Mouse (Mus musculus) gastrocnemius, adult 18-20 months (tissue): ENCODE results near the gene Fxyd5. TPM values are rescaled to one million over a fixed set of nuclear protein-coding genes. Genes with fewer than 3 reads are reported as not detected.
A peak's percentile ranks its signal among the peaks of the same experiment; 100 is the strongest.

Experiments
- DNase-seq: peaks from one replicate; pipeline ENCODE4 v3.0.0; 2021; ENCODE audit warnings: low spot score
- total RNA-seq, 2 experiments: library from RNA; stranded (reverse); gene quantifications; 2 replicates each; pipeline ENCODE4 v1.2.3; 2021

Gene Fxyd5
- total RNA-seq, 2 experiments from 2014 or later = 7.6 to 13.4 TPM

DNA sequence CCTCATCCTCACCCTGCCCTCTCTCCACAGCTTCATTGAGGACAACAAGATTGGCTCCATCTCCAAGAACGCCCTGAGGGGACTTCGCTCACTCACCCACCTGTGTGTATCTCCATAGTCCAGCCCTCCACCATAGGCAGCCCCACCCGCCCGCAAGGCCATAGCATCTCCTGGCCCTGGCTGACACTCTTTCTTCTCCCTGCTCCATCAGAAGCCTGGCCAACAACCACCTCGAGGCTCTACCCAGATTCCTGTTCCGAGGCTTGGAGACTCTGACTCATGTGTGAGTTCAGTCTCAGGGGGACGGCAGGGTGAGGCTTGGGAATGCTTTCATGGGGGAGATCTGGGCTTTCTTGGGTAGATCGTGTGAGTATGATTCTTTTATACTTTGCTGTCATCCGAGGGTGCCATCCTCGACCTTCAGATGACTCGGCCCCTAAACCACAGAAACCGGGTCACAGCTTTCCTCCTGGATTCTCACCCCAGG, 20.8 kb upstream of the Fxyd5 start:
- no peak for DNase-seq

- no peak for DNase-seq
Observed at GRCm38 (mm10) chr7:31060621-31061010, 18.3 kb upstream of the Fxyd5 start.

GRCm38 (mm10) chr7:31059919-31060620, 17.8 kb upstream of the Fxyd5 start:
- DNase-seq = no peak

DNA sequence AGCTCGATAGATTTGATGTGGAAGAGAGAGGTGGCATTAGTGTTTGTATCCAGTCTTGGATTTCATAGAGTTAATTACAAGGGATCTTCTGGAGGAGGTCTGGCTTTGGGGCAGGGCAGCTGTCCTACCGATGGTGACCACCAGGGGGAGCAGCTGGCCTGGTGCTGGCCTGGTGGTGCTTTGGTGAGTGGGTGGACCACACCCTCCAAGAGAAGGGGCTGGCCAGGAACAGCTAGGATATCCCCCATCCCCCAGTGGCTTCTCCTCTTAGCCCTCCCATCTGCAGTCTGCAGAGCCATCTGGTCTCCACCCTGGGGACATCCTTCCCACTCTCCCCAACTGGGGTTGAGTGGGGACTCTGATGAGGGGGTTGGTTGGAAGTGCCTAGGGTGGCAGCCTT, 16.8 kb upstream of the Fxyd5 start, which contains the start of gene Lgi4:
Gene Lgi4 (plus strand): TSS at position 235 of the 400 bp plus-strand sequence.
- peak; percentile 91 for DNase-seq

DNA sequence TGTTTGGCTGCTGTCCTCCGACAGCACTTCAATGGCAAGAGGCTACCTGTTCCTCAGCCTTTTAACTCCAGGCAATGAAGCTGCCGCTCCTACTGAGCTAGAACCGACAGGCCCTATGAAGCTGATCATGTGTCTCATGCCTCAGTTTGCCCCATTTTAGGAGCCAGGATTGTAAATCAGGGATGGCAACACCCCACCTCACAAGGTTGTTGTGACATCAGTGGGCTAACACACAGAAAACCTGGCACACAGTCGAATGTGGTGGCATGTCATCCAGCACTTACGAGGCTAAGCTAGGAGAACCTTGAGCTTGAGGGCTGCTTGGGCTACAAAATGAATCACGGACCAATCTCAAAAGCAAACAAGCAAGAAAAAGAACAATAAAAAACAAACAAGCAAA, 15.9 kb upstream of the Fxyd5 start:
- DNase-seq = no peak

GRCm38 (mm10) chr7:31057730-31058129, 15.4 kb upstream of the Fxyd5 start:
- no peak for DNase-seq

DNA sequence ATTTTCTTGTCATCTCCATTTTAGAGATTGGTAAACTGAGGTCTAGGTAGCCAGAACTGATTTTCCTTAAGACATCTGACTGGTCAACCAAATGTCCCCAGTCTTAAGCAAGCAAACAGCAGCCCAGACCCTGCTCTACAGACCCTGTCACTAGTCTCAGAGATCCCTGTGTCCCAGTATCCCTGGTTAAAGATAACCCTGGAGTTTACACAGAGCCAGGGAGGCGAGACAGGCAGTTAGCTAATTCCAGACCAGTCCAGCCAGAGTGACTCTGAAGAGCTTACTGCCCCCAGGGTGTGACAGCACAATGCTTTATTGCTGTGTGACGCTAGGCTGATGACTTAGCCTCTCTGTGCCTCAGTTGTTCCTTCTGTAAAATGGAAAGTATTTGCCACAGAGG, 14.8 kb upstream of the Fxyd5 start, which contains the start of gene Fxyd1:
Gene Fxyd1 (minus strand): TSS at position 129 of the 400 bp plus-strand sequence.
- DNase-seq = no peak

GRCm38 (mm10) chr7:31056448-31056847, 14.2 kb upstream of the Fxyd5 start:
- no peak for DNase-seq

GRCm38 (mm10) chr7:31055883-31056282, 13.6 kb upstream of the Fxyd5 start:
- DNase-seq = no peak

GRCm38 (mm10) chr7:31055354-31055824, 13.1 kb upstream of the Fxyd5 start:
- DNase-seq = peak; percentile 93

- peak; percentile 81 for DNase-seq
Observed at GRCm38 (mm10) chr7:31054661-31055320, 12.5 kb upstream of the Fxyd5 start.

DNA sequence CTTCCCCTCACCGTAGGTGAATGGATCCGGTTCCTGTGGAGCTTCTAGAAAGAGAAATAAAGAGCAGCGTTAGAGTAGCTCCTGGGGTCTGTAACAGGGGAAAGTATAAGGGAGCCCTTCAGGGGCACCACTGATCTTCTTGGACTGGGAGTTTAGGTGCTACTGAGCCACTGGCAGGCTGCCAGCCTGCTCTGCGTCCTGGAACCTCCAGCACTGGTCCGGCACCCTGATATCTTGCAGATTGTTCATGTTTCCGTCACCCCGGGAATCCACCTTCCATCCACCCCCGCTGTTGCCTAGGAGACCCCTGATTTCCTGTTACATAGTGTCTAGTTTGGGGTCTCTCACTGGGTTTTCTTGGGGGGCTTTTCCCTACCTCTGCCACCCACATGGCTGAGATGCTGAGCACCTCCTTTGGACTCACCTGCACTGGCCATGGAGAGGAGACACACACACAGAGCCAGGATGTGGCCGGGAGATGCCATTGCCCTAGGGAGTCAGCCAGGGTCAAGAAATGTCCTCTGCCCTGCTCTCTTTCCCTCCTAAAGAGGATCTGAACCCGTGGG, 11.7 kb upstream of the Fxyd5 start:
- DNase-seq = no peak

DNA sequence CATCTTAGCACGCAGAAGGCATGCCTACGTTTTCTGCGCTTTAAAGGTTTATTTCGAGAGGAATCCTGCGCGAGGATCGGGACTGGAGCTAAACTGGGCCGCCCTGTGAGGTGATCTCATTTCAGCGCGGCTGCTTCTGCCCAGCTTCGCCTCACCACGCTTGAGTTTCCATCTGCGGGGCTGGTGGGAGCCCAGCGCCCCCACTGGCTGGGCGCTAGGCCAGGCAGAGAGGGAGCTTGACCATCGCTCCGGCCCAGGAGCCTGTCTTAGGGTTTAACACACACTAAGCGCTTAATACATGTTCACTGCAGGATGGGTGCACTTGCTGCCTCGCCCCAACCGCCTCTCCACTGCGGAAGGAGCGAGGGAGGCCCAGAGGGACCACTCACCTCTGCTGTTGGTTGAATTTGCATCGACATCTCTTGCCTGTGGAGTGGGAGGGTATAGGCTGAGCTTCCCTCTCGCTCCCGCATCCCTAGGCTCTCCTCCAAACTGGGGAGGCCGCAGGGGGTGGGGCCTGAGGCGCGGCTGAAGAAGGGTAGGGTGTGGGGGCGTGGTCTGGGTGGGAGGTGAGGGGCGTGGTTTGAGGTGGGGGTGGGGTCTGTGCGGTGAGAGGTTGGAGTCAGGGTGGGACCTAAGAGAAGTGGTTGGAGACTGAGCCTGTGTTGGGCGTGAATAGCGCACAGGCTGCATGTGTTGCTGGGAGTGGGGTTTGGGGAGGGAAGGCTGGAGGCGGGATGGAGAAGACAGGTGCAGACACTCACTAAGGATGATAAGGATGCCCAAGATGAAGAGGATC, 10.6 kb upstream of the Fxyd5 start:
- DNase-seq = peak; percentile 39

DNA sequence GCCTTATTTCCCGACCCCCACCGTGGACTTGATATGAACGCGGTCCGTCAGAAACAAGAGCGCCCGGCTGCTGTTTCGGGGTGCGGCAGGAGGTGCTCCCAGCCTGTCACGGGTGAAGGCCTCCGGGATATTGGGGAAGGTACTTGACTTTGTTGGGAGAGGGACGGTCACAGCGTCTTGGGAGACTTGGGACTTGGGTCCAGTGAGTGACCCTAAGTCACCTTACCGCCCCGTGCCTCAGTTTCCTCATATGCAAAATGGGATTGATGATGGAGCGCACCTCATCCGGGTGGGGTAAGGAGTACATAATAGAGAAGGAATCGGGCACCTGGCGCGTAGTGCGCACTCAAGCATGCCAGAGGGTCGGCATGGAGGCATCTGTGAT, 10.0 kb upstream of the Fxyd5 start:
- DNase-seq = no peak

DNA sequence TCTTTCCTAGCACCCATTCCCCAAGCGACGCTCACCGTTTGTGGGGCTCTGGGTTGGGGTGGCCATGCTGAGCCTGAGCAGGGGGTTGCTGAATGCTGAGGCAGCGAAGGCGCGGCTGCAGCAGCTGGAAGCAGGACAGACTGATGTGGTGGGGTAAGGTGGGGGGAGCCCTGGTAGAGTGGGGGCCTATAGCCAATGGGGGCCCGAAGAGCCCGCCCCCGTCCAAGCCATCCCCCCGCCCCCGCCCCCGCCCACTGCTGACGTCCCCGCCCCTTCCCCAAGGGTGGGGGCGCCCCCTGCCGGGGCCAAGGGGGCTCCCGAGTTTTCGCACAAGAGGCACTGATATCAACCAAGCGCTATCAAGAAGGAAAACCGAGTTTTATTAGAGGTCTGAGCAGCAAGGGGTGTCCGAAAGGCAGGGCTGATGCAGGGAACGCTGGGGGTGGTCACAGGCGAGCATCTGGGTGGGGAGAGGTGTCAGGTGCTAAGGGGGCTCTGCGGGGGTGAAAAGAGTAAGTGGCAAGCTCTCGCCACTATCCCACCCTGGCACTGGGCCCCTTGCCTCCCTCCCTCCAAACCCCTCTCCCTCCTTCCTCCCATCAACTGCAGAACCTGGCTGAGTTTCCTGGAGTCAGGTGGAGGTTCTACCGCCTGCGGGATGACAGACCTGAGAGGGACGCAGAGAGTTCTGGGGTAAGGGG, 9.2 kb upstream of the Fxyd5 start, which contains the start of gene Fxyd7:
Gene Fxyd7 (minus strand): TSS at position 147 of the 701 bp plus-strand sequence.
- no peak for DNase-seq

- DNase-seq = no peak
Observed at GRCm38 (mm10) chr7:31050921-31051320, 8.6 kb upstream of the Fxyd5 start.

GRCm38 (mm10) chr7:31050487-31050886, 8.2 kb upstream of the Fxyd5 start:
- DNase-seq = no peak

- DNase-seq = no peak
Observed at GRCm38 (mm10) chr7:31049846-31050281, 7.6 kb upstream of the Fxyd5 start.

- no peak for DNase-seq
Observed at GRCm38 (mm10) chr7:31049135-31049845, 7.0 kb upstream of the Fxyd5 start.

GRCm38 (mm10) chr7:31041662-31042315, 492 bp downstream of the Fxyd5 start:
- peak; percentile 47 for DNase-seq
